Mouse (Mus musculus): ENCODE data around the gene Lhfpl2.

The Lhfpl2 gene

DNA sequence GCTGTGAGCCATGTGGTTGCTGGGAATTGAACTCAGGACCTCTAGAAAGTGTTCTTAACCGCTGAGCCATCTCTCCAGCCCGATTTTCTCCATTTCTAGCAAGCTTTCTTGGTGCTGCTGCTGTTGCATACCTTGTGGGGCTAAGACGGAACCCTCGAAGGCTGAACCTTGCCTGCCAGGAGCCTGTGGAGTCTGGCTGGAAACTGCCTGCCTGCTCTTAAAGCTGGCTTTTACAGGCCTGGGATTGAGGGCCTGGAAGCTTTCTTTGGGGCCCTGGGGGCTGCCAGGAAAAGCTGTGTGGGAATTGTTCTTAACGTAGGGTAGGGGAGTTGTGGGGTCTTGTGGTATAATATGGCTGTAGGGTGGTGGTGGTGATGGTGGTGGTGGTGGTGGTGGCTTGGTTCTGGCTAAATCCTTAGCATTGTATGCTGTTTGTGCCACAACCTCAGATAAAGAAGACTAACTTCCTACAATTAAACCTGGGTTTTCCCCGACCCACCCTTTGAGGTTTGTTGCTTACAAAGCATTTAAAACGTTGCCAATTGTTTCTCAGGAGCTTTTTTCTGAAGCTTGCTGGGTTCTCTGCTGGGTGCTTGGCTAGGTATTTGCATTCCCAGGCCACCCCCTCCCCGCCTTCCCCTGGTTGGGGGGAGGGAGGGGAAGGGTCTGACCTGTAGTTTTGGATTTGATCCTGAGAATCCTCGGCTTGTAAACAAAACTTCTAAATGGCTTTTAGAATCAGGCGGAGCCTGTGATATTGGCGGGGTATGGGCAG is 7.9 kb downstream of the Lhfpl2 start:
- in situ Hi-C loops (cut with MboI, MseI) = loop anchor here in 1 of 2 experiments (5.0 to 25.0 kb wide), 2 partner anchors 203 to 283 kb away; no protein-coding TSS in a partner anchor

DNA sequence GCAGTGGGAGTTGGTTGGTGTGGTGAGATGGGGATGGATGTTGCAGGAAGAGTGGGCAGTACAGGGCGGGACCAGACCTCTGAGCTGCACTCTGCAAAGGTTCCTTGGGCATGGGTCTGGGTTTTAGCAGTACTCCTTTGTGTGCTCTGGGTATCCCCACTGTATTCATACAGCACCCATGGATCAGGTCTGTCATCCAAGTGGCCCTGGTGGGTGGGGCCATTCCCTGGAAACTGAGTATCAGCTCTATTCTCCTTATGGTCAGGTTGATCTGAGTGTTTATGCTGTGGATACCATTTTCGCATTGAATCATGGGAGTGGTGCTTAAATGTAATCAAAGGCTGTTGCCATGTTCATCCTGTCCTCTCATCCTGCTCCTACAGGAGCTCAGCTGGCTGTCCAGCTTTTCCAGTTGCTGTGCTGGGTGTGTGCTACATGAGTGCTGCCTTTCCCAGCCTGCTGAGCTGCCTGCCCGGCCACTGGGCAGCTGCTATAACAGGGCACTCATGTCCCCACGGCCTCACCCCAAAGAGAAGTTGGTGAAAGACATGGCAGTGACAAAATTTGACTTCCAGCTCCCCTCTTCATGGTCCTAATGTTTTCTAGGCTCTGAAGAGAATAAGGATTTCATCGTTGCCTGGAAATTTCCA is 9.2 kb downstream of the Lhfpl2 start:
- in situ Hi-C loops (cut with MboI, MseI) = loop anchor here in 1 of 2 experiments (5.0 to 25.0 kb wide), 2 partner anchors 204 to 284 kb away; no protein-coding TSS in a partner anchor

DNA sequence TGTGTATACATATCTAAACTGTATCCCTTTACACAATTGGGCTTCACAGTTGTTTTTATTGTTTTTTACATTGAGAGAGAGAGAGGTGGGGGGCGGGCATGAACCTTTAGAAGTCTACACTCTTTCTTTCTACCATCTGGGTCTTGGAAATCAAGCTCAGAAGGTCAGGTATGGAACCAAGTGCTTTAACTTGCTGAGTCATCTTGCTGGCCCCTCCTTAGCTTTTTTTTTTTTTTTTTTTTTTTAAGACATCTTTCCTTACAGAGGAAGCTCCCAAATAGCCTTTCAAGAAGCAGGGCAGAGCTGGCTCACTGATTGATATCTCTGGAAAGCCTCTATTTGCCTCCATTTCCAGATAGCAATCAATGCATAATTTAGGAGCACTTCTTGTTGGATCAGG is 10.7 kb downstream of the Lhfpl2 start:
- in situ Hi-C loops (cut with MboI, MseI) = loop anchor here in 1 of 2 experiments (5.0 to 25.0 kb wide), 2 partner anchors 206 to 286 kb away; no protein-coding TSS in a partner anchor

DNA sequence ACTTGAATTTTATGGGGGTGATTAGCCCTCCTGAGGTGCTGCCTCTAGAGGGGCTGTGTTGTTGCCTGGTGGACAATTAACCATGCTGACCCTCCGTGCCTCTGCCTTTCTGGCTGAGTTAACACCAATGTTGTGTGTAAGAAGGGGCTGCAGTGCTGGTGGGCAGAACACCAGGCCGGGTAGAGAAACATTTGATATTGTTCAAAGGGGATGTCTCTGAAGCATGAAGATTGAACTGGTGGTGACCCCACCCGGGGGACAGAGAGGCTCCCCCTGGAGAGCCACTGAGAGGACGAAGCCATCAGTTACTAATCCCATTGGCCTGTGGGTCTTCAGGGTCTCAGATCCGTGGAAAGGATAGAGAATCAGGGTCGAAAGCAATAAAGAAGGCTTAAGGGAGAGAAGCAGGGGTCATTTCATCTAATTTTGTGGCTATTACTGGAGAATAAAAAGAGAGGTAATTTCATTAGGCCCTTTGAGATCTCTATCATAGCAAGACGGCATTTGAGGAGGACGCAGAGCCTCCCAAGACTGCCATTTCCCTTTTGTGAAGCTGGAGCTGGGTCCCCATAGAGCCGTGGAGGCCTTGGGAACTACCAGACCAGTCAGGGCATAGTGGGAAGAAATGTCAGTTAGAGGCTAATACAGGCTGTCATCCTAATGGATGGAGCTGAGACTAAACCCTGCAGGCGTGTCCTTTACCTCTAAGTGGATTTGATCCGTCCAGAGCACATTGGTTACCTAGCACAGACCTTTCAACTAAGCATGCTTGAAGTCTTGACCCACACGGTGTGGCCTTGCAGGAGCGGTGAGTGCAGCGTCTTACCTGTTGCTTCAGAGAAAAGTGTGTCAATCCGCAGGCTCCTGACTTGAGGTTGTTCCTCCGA is 12.1 kb downstream of the Lhfpl2 start:
- in situ Hi-C loops (cut with MboI, MseI) = loop anchor here in 1 of 2 experiments (5.0 to 25.0 kb wide), 2 partner anchors 207 to 287 kb away; no protein-coding TSS in a partner anchor

DNA sequence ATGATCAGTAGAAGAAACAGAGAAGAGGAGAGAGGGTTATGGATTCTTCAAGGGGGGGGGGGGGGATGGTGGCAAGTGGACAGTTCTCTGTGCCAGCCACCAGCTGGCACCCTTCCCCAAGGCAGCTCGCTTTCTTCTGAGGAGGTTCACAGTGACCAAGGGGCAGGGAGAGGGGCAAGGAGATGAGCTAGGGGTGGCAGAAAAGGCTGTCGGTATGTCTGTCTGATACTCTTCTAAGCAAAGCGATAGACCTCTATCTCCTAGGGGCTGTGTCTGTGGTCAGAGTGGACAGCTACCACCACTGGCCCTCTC is 12.7 kb downstream of the Lhfpl2 start:
- in situ Hi-C loops (cut with MboI, MseI) = loop anchor here in 1 of 2 experiments (25.0 kb wide), 1 partner anchor 208 kb away; no protein-coding TSS in a partner anchor

DNA sequence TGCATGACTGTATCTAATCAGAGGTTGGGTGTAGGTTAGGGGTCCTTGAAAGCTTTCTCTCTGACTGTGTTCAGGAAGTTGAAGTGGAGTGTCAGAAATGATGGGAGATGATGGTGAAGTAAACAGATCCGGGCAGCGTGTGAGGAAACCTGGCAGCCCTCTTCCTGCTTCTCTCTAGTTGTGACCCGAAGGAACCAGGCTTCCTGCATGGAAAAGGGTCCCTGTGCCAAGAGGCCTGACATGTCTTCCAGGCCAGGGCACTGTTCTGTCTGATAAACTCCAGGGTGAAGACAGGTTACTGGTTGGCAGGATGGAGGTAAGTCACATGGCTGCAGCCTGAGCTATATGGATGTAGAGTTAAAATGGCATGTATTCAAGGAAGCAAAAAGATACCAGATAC is 13.3 kb downstream of the Lhfpl2 start:
- in situ Hi-C loops (cut with MboI, MseI) = loop anchor here in 1 of 2 experiments (25.0 kb wide), 1 partner anchor 209 kb away; no protein-coding TSS in a partner anchor

DNA sequence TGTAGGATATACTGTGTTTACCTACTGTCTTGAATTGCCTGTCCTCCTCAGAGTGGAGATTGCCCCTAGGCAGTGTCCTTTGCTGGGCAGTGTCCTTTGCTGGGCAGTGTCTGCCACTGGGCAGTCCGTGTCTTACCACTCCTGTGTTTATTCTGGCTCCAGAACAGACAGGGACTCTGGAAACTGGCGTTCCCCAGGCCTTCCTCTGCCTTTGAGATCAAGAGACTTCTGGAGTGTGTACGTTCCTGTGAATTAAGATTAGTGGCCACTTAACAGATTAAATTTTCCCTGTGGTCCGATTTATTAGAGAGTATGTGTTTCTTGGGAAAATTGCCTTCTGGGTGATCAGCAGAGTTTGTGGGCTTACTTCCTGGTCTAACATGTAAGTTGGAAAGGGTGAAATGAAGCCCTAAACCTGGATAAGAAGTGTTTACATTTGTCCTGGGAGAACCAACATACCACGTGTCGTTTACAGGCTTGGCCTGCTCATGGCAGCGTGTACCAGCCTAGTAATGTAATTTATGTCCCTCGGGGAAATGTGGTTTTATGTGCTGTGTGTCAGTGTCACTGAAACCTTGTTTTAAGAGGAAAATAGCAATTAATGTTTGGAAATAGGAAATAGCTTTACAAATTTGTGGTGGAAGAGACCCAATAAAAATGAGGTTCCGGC is 15.6 kb downstream of the Lhfpl2 start:
- in situ Hi-C loops (cut with MboI, MseI) = loop anchor here in 1 of 2 experiments (25.0 kb wide), 1 partner anchor 211 kb away; no protein-coding TSS in a partner anchor

DNA sequence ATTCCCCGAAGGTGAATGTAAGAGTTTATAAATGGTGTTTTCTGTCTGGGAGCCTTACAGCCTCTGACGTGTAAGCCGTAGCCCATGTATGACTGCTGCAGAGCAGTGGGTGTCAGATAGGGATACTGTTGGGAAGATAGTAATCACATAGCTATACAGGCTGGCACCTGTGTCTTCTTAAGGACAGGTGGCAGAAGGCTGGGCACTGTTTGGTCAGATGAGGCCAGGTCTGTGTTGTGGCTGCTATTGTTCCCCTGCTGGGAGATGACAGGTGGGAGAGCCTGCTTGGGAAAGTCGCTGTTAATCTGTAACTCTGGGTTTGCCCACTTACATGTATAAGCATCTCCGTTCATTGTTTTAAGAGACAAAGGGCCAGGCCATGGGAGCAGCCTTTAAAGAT is 16.1 kb downstream of the Lhfpl2 start:
- in situ Hi-C loops (cut with MboI, MseI) = loop anchor here in 1 of 2 experiments (25.0 kb wide), 1 partner anchor 211 kb away; no protein-coding TSS in a partner anchor

DNA sequence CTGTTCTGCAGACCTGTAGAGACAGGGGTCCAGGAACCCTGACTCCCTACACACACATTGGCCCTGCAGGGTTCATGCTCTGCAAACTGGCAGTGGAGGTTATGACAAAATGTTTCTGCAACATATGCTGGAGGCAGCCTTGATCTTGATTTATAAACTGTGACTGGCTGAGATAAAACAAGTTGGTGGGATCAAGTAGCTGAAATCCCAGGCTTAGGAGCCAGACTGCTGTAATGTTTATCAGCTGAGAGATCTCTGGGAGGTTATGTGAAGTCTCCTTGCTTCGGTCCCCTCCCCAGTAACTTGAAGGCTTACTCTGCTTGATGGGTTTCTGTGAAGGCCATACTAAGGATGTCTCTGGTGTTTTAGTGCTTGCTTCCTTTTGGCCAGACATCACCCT is 17.6 kb downstream of the Lhfpl2 start:
- in situ Hi-C loops (cut with MboI, MseI) = no loop called here

DNA sequence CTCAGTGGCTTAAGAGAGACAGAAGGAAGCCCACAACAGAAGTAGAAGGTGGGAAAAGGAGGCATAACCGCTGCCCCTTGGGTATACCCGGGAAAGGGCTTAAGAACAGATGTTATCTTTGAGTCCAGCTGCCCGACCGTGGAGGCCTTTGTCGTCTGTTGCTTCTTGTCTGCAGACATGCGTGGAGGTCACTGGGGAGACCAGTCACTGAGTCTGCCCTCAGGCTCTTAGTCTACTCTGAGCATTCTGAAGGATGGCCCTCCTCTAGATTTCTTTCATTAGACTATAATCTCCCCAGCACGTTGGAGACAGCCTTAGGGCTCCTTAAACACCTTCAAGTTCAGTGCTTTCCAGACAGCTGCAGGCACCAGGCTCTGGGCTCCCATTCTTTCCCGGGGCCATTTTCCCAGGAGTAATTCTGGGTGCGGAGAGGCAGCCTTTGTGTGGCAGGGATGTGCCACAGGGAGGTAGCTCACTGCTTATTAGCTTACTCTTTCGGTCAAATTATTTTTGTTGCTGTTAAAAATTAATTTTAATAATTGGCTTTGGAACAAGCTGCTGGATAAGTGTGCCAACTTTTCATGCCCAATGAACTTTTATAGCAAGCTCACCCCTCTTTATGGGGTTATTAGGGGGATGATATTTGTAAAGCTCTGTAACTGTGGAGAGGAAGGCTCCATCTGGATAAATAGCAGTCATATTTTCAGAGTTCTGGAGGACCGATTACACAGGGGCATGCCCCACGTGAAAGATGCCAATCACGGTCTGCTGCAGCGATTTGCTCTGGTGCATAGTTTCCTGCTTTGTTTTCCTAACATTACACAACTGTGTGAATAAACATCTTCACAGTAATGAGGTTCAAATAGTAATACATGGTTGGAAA is 19.8 kb downstream of the Lhfpl2 start:
- in situ Hi-C loops (cut with MboI, MseI) = no loop called here

DNA sequence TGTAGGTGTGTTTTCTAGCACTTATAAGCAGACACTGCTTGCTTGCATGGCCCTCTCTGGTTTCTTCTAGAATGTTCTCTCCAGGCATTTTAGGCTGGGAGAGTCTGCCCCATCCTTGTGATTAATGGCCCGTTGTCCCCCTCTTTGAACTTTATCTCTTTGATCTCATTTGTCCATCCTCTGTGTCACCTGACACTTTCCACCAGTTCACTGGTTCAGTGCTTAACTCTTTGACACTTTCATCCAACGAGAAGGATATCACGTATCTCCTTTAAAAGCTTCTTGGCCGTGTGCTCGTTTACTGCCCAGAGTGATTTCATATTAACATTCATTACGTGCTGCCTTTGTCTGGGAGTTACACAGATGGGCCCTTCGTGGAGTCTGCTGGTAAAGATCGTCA is 25.6 kb downstream of the Lhfpl2 start:
- in situ Hi-C loops (cut with MboI, MseI) = no loop called here

DNA sequence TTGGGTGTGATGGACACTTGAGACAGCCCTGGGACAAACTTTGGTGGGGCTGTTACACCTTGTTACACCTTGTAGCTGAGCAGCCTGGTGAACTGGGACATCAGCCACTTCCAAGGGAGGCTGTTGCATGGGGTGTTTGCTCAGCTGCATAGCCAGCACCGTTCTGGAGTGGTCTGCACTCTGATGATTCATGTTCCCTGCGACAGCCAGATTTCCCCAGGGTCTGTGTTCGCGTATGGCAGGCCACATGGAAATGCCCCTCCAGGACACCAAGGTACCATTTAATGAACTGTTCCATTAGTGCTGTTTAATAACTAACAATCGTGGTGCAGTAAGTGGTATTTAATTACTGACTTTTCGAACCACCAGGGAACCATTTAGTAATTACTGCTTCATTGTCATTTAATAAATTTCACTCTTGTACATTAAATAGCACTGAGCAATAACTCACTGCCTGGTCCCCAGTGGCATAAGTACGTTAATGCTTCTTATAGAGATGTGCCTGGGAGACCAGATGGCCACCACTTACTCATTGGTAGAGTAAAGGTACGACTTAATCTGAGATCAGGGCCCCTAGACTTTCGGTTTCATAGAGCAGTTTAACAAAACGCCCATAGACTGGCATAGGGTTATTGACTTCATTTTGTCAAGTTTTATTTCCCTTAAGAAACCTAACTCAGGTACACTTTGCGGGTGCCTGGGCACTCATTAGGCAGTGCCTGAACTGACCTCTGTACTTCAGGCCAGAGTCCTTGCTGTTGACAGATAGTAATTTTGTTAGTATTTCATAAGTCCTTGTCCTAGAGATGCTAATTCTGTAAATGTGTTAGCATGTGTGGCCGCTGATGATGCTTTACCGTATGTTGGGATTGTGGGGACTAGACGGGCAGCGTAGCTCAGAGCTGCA is 26.9 kb downstream of the Lhfpl2 start:
- in situ Hi-C loops (cut with MboI, MseI) = no loop called here

DNA sequence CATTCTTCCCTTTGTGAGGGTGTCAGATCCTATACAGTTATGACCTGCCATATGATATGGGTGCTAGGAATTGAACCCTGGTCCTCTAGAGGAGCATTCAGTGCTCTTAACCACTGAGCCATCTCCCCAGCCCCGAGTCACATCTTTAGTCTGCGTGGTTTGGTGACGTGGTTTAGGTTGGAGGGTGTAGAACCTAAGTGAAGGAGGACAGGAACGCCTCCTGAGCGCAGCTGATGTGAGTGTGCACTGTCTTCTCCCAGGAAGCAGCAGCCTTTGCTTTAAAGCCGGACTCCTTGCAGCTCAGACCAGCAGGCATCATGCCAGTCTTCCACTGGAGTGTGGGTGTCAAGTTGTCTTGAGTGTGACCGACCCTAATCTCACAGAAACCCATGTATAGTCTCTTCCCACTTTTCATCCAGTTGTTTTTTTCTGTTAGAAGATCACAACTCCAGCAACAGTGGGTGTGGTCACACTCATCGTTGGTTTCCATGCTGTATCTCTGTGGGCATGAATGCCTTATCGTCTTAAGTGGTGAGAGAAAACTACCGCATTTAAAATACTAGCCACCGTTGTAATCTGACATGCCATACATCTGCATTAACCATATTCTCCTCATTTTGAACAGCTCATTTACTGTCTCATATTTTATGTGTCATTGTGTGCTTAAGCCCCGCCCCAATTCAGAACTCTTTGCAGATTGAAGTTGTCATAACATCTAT is 28.7 kb downstream of the Lhfpl2 start:
- in situ Hi-C loops (cut with MboI, MseI) = no loop called here

DNA sequence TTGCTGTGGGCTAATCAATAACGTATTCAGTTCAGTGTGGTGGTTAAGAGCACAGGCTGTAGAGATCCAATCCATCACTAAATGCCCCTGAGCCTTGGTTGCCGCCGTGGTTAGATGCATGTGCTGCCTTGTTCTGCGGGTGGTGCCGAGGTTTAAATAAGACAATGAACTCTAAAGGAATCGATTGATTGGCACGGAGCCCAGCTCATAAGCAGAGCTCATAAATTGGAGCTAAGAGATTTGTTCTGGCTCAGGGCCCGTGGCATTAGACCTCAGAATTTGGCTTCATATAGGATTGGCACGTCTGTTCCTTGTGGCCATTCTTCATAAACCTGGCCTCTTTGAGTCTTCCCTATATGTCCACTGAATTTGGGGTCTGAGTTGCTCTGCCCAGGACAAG is 29.5 kb downstream of the Lhfpl2 start:
- in situ Hi-C loops (cut with MboI, MseI) = no loop called here

DNA sequence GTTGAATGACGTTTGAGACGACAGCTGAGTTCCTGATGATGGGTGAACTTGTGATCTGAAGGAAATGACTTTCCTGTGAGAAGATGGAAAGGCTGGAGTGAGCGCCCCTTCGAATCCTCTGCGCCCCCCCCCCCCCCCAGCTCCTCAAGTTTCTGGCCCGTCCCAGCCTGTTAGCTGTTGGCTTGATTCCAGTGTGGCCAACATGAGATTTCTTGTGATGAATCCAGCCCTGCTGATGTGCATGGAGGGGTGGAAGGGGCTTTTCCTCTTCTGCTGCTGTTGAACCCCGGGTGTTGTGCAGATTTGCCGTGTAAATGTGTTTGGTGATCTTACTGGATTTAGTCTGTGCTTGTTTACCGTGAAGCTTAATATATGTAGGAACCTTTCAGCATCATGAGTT is 31.2 kb downstream of the Lhfpl2 start:
- in situ Hi-C loops (cut with MboI, MseI) = no loop called here

DNA sequence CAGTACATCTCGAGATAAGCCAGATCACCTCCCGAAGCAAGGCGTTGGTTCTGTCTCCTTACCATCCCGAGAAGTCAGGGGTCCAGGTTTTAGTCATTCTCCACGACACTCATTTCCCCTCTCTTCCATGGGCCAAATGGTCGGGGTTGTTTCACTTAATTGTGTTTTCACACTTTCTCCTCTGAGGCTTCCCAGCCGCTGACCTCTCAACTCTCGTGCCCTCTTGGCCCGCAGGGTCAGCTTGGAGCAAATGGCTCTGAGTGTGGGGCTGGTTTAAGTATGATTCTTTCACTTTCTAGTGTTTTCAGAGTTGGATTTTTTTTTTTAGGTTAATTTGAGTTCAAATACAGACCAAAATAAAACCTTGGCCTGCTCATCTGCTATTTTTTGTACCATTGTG is 31.7 kb downstream of the Lhfpl2 start:
- in situ Hi-C loops (cut with MboI, MseI) = no loop called here

DNA sequence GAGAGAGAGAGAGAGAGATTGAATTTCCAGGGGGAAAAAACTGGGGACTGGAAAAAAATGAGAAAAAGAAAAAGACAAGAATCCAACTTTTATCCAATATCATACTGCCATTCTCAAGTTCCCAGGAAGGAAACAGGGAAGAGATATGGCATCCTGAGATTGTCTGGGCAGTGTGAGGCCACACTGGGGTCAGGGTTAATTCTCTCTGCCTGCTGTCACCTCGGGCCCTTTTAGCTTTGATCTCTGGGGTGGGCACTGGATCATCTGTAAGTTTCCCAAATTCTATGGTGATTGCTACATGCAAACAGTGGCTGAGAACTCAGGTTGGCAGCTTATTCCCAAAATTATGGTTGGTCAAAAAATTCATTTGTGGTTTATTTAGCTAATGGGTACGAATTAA is 33.8 kb downstream of the Lhfpl2 start:
- in situ Hi-C loops (cut with MboI, MseI) = no loop called here

DNA sequence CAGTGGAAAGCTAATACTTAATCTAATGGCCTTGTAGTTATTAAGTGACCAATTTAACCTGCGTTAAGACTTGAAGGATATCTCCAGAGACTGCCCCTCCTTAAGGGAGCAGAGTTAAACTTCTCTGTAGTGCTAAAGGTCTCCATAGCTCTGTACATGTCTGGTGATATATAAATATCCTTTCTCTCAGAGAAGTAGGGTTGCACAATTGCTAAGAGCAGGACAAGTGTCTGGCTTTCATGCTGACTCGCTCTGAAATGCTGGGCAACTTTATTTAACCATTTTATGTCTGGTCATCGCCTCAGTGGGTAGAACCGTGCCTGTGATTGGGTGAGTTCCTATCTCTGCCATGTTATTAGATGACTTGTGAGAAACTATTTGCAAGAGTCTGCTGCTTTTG is 36.6 kb downstream of the Lhfpl2 start:
- in situ Hi-C loops (cut with MboI, MseI) = no loop called here
